Mouse (Mus musculus): ENCODE measurements around the gene Cfi.

Gene Cfi

DNA sequence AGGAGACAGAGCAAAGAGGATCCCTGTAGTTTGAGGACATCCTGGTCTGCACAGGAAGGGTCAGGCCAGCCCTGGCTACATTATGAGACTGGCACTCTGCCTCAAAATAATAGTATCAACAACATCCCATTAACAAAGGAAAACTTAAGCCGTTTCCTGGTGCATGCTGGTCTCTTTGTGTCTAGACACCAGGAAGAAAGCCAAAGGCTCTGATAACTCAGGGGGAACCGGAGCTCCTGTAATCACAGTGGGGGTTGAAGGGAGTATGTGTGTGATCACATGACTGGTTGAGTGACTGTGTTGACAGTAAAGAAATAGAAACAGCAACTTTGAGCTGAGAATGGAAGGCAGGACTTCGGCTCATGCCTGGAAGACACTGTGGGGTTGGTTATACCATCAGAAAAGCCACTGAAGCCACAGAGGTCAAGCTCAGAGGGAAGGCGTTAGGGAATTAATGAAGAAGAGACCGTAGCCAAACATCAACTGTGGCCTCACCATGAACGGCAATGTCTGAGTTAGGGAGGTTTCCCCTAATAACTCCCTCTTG lies at the start of gene Cfi:
TSS of gene Cfi (plus strand) at position 497 of the 547 bp plus-strand sequence.
- DNase-seq (ENCODE audit: low spot score), result no peak

- no peak for DNase-seq (ENCODE audit: low spot score)
These were observed 41.9 kb upstream of the Cfi start for GRCm38 (mm10) chr3:129793801-129794200.

DNA sequence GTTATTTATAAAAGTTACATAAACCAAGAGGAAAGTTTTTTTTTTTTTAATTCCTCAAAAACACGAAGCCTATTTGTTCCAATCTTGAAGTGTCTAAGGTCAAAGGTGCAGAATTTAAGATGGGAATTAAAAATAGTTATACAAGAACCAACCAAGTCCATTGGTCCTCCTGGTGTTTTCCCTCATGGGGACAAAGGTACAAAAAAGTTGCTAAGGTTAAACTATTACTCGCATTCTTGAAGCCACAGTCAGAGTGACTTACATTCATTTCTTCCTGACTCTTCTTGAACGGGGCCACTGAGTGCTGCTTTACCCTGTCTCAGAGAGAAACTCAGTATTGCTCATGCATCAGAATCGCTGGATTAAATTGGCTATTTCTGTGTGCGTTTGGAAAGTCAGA lies 38.3 kb upstream of the Cfi start:
- DNase-seq (ENCODE audit: low spot score), result no peak

GRCm38 (mm10) chr3:129798551-129798950 lies 37.1 kb upstream of the Cfi start:
- DNase-seq (ENCODE audit: low spot score), result no peak

DNA sequence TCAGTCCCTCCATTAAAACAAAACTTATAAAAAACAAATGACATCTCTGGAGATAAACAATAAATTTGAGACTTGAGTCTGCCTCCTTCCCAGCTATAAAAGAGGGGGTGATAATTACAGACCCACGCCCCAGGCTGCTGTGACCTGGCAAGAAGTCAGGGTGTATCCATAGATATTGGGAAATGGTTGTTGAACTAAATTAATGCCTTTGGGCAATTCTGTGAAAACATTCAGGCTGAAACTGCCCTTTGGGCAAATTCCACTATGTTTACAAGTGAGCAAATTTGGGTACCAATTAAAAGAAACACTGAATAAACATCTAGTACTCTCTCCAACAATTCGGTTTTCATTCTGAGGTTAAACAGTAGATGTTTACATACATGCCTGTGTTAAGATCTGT lies 36.7 kb upstream of the Cfi start:
- no peak for DNase-seq (ENCODE audit: low spot score)

DNA sequence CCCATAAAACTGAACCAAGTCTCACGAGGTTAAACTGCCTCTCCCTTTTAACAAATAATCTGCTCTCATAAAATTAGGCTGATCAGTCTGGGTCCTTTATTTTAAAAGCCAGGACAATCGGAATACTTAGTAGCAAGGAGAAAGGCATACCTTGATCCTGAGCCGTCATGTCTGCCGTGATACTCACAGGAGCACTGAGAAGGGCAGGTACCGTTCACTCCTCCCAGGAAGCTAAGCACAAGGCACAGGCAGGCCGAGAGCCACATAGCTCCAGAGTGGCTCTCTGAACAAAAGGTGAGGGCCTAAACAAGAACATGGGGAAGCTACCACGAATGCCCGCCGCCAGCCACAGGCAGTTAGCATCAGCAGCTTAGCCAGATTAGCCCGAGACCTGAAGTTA lies 31.9 kb upstream of the Cfi start, which contains the start of gene Lrit3:
TSS of gene Lrit3 (minus strand) at position 266 of the 400 bp plus-strand sequence.
- DNase-seq (ENCODE audit: low spot score), result no peak

GRCm38 (mm10) chr3:129820847-129821246 lies 14.8 kb upstream of the Cfi start:
- no peak for DNase-seq (ENCODE audit: low spot score)

DNA sequence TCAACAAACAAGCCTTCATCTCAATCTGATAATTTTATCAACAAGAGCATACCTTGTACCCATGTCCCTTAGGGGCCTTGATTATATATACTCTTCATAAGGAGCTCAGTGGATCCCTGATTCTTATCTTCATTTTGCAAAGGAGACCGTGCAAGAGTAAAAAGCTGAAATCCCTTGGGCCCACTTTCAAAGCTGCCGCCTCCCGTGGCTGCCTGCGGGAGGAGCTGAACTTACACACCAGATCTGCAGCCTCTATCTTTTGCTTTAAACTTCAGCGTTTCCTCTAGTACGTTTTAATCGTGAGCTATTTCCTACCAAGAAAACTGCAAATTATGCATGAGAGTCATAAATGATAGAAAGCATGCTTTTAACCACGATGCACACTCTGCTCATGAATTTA lies 13.9 kb upstream of the Cfi start:
- DNase-seq (ENCODE audit: low spot score), result no peak

DNA sequence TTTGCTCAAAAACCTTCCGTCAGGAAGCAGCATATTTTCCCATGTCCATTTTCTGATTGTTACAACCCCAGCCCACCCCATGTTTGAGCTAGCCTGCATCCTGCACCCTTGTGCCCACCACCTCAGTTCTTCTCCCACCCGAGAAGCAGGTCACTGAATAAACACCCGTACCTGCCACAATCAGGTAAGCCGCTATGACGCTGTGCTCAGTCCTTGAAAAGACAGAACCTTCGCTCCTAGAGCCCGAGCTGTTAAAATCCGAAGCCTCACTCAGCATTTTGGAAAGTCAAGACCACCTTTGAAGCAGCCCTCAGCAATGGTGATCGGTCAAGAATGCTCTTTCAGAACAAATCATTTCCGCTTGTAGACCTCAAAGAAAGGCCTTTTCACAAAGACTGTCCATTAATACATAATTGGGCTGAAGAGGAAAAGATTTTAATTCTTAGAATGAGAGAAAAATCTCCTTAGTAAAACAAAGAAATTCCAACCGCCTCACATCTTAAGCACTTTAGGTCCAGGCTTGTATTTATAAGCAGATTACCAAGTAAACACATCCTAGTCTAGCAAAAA lies 13.4 kb upstream of the Cfi start, which contains the start of gene Rrh:
TSS of gene Rrh (minus strand) at position 382 of the 570 bp plus-strand sequence.
- DNase-seq (ENCODE audit: low spot score), result no peak

- DNase-seq (ENCODE audit: low spot score), result peak; percentile 76
These were observed 12.4 kb upstream of the Cfi start for GRCm38 (mm10) chr3:129823293-129823692.

DNA sequence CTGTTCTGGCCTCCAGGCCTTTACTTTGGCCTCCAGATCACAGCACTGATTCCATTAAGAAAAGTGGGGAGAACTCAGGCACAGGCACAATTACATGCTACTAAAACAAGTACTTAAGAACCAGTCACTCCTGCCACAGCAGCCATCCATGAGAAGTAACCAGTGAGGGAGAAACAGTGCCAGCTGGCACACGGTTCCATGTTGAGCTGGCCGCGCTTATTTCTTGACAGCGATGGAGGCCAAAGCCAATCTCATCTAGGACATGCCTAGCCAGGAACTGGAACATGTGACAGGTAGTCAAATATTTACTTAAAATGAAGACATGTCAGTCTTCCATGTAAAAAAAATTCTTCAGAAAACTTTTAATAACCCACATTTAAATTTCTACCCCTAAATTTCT lies 11.5 kb upstream of the Cfi start:
- DNase-seq (ENCODE audit: low spot score), result no peak

DNA sequence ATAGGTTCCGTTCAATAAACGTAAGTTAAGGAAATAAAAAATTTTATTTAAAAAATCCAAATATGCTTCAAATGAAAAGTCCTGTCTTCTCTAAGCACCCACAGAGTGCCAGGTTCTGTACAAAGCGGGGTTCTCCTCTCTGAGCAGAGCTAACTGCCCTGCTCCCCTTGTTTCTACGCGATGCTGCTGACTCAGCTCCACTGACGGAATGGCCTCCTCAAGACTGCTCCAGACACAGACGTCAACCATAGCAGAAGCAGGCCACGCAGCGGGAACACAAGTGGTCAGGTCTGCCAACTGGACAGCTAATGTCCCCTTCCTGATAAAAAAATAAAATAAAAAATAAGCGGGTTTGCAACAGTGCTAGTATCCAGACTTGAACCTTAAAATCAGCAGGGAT lies 10.8 kb upstream of the Cfi start:
- DNase-seq (ENCODE audit: low spot score), result no peak

DNA sequence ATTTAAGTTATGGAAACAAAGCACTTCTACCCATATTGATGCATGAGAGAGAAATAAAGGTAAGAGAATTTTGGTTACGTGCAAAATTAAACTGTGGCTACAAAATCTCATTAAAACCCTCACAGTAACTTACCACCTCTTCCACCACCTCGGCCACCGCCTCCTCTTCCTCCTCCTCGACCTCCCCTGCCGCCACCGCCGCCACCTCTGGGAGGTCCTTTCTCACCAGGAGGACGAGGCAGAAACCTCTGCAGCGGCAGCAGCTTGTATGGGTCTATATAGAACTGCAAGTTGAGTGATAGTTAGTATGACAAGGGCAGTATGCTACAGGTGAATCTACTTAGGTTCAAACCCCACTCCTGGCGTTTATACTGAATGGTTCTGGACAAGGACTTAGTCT lies 9.0 kb upstream of the Cfi start:
- DNase-seq (ENCODE audit: low spot score), result no peak

- no peak for DNase-seq (ENCODE audit: low spot score)
These were observed 8.0 kb upstream of the Cfi start for GRCm38 (mm10) chr3:129827691-129828090.

DNA sequence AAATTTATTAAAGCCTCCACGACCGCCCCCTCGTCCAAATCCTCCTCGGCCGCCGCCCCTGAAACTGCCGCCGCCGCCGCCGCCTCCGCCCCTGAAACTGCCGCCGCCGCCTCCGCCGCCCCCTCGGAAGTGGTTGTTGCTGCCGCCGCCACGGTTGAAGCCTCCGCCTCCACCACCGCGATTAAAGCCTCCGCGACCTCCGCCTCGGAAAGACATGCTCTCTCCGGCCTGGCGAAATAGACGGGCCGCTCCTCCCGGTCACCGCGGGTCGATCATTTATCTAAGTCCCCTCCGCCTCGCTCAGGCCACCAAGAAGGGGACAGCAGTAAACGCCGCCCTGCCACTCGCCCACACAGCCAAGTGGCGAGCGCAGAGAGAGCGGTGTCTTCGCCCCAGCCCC lies 5.1 kb upstream of the Cfi start:
- no peak for DNase-seq (ENCODE audit: low spot score)

- peak; percentile 98 for DNase-seq (ENCODE audit: low spot score)
These were observed 4.6 kb upstream of the Cfi start, which contains the start of gene Gar1 for GRCm38 (mm10) chr3:129831035-129831568. Gene Gar1, minus strand, starts transcription at chr3:129831396.

DNA sequence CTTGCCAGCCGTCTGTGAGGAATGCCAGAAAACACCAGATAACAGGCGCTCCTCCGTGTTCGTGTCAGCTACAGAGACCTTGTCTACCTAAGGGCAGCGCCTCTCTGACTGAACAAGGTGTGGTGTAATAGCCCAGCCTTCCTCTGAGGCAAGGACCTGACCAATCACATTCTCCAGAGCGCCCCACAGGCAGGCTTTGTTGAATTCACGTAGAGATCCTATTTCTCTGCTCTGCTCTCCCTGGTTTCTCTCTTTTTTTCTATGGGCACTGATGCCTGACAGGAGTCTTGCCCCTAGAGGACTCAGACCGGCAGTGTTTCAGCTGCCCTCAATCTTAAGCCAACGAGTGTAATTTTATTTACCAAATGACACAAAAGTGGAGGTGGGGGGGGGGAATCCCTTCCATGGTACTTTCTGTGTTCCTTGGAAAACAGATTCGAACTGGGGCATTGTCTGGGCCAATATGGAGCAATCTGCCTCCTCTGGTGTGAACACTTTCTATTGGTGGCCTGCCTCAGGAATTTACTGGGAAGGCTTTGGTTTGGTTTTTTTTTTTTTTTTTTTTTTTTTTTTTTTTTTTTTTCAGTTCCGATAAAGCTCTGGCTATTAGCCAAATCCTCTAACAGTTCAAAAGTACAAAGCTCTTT lies 490 bp downstream of the Cfi start:
- DNase-seq (ENCODE audit: low spot score), result peak; percentile 32

DNA sequence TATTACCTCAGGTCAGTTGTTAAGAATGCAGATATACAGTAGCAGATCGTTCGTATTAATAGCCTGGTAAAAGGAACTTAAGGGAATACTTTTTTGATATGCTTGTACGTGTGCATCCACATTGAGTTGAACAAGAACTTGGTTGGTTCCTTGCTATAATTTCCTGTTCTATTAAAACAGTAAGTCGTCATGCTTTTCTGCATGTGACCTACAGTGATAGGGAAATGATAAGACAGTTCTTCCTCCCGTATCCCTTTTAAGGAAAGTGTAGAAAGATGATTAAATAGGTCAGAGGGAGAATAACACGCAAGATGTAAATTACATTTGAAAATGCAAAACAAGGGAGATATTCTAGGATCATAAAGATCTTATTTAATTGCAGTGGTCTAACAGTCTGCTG lies 1.3 kb downstream of the Cfi start:
- DNase-seq (ENCODE audit: low spot score), result no peak

- DNase-seq (ENCODE audit: low spot score), result no peak
These were observed 2.3 kb downstream of the Cfi start for GRCm38 (mm10) chr3:129838017-129838416.

- DNase-seq (ENCODE audit: low spot score), result no peak
These were observed 10.2 kb downstream of the Cfi start for GRCm38 (mm10) chr3:129845868-129846267.

- no peak for DNase-seq (ENCODE audit: low spot score)
These were observed 11.2 kb downstream of the Cfi start for GRCm38 (mm10) chr3:129846846-129847245.

GRCm38 (mm10) chr3:129862592-129862991 lies 26.9 kb downstream of the Cfi start:
- no peak for DNase-seq (ENCODE audit: low spot score)

- DNase-seq (ENCODE audit: low spot score), result peak; percentile 56
These were observed 28.0 kb downstream of the Cfi start for GRCm38 (mm10) chr3:129863698-129864097.
